Mouse (Mus musculus) C3H10T1/2 (cell line): ENCODE measurements around the gene Mrpl2. TPM values are rescaled to one million over a fixed set of nuclear protein-coding genes. Genes with fewer than 3 reads are reported as not detected.

Experiments used
- polyA plus RNA-seq, 2 experiments: library from polyadenylated mRNA; unstranded; fragments of >200 nt; fragmentation: generic; extraction: Trizol; gene quantifications; one replicate each; pipeline ENCODE4 v1.2.1; 2012; ENCODE audit warnings: missing spikeins in 2 of 2

Mrpl2 gene
- polyA plus RNA-seq, result 100 to 1,000 TPM; 127 to 324 TPM

GRCm38 (mm10) chr17:46645561-46646321 is at the start of gene Mrpl2, which contains the start of gene Klc4:
Gene Mrpl2, plus strand, starts transcription at chr17:46646229.
Gene Klc4, minus strand, starts transcription at chr17:46646022.

GRCm38 (mm10) chr17:46628791-46629684 is 17.0 kb upstream of the Mrpl2 start, which contains the start of gene Ptk7:
Gene Ptk7, minus strand, starts transcription at chr17:46629504.

GRCm38 (mm10) chr17:46650232-46651031 is 4.4 kb downstream of the Mrpl2 start, which contains the start of gene Cul7:
Gene Cul7, plus strand, starts transcription at chr17:46650337.

GRCm38 (mm10) chr17:46673850-46674529 is 28.0 kb downstream of the Mrpl2 start, which contains the start of gene Rrp36:
Gene Rrp36, minus strand, starts transcription at chr17:46674352.

GRCm38 (mm10) chr17:46678416-46678815 is 32.4 kb downstream of the Mrpl2 start, which contains the start of gene Mea1:
Gene Mea1, plus strand, starts transcription at chr17:46678793.

GRCm38 (mm10) chr17:46680760-46681373 is 34.8 kb downstream of the Mrpl2 start, which contains the start of gene Klhdc3:
Gene Klhdc3, minus strand, starts transcription at chr17:46680914.

Other genes with a start within 250 kb of the Mrpl2 start
- gene Crip3, start 217.3 kb upstream of the Mrpl2 start, polyA plus RNA-seq, result under 1 TPM in 1 of 2 experiments, not detected in 1; 0.93 TPM
- gene Slc22a7, start 207.8 kb upstream of the Mrpl2 start, polyA plus RNA-seq, result not detected
- not detected for gene Ttbk1, start 158.6 kb upstream of the Mrpl2 start, polyA plus RNA-seq
- 100 to 1,000 TPM in 1 of 2 experiments, 10 to 100 TPM in 1; 39.0 to 100 TPM for gene Dnph1, start 149.5 kb upstream of the Mrpl2 start, polyA plus RNA-seq
- gene Cul9, start 99.8 kb upstream of the Mrpl2 start, polyA plus RNA-seq, result under 1 TPM; 0.07 to 0.85 TPM
- 10 to 100 TPM; 32.8 to 34.6 TPM for gene Srf, start 90.1 kb upstream of the Mrpl2 start, polyA plus RNA-seq
- gene Ptk7, start 16.7 kb upstream of the Mrpl2 start, polyA plus RNA-seq, result 1 to 10 TPM in 1 of 2 experiments, under 1 TPM in 1; 0.82 to 7.0 TPM
- 10 to 100 TPM in 1 of 2 experiments, 1 to 10 TPM in 1; 6.4 to 23.3 TPM for gene Klc4, start 207 bp upstream of the Mrpl2 start, polyA plus RNA-seq
- 100 to 1,000 TPM in 1 of 2 experiments, 10 to 100 TPM in 1; 73.7 to 172 TPM for gene Cul7, start 4.1 kb downstream of the Mrpl2 start, polyA plus RNA-seq
- gene Rrp36, start 28.1 kb downstream of the Mrpl2 start, polyA plus RNA-seq, result 10 to 100 TPM; 30.8 to 53.1 TPM
- gene Mea1, start 32.6 kb downstream of the Mrpl2 start, polyA plus RNA-seq, result 100 to 1,000 TPM; 206 to 222 TPM
- gene Klhdc3, start 34.7 kb downstream of the Mrpl2 start, polyA plus RNA-seq, result 100 to 1,000 TPM in 1 of 2 experiments, 10 to 100 TPM in 1; 71.0 to 103 TPM
- gene Ppp2r5d, start 58.9 kb downstream of the Mrpl2 start, polyA plus RNA-seq, result 100 to 1,000 TPM in 1 of 2 experiments, 10 to 100 TPM in 1; 79.4 to 109 TPM
- gene Pex6, start 65.2 kb downstream of the Mrpl2 start, polyA plus RNA-seq, result 10 to 100 TPM; 30.1 to 56.6 TPM
- under 1 TPM; 0.30 to 0.38 TPM for gene Gnmt, start 82.9 kb downstream of the Mrpl2 start, polyA plus RNA-seq
- gene Cnpy3, start 106.0 kb downstream of the Mrpl2 start, polyA plus RNA-seq, result 10 to 100 TPM; 64.8 to 76.8 TPM
- under 1 TPM; 0.07 to 0.11 TPM for gene Ptcra, start 117.5 kb downstream of the Mrpl2 start, polyA plus RNA-seq
- gene 2310039H08Rik, start 126.4 kb downstream of the Mrpl2 start, polyA plus RNA-seq, result 100 to 1,000 TPM; 116 to 123 TPM
- gene Rpl7l1, start 136.4 kb downstream of the Mrpl2 start, polyA plus RNA-seq, result 10 to 100 TPM; 34.7 to 71.1 TPM
- 1 to 10 TPM in 1 of 2 experiments, under 1 TPM in 1; 0.28 to 7.2 TPM for gene Bicral, start 212.3 kb downstream of the Mrpl2 start, polyA plus RNA-seq
- 10 to 100 TPM; 51.3 to 59.2 TPM for gene Tbcc, start 244.5 kb downstream of the Mrpl2 start, polyA plus RNA-seq